Mouse (Mus musculus): ENCODE data around the gene Urod. TPM values are rescaled to one million over a fixed set of nuclear protein-coding genes. Genes with fewer than 3 reads are reported as not detected.

Gene Urod
- polyA plus RNA-seq (2017; shearing (Covaris generic)) = 10 to 100 TPM; 72.8 to 88.2 TPM

- peak; percentile 88 for ATAC-seq
Observed at GRCm38 (mm10) chr4:116993672-116994621, at the start of gene Urod. TSS of gene Urod (minus strand) at chr4:116994413.

- ATAC-seq = no peak
Observed at GRCm38 (mm10) chr4:117041283-117041721, 47.1 kb upstream of the Urod start.

GRCm38 (mm10) chr4:117040791-117041190, 46.6 kb upstream of the Urod start:
- no peak for ATAC-seq

DNA sequence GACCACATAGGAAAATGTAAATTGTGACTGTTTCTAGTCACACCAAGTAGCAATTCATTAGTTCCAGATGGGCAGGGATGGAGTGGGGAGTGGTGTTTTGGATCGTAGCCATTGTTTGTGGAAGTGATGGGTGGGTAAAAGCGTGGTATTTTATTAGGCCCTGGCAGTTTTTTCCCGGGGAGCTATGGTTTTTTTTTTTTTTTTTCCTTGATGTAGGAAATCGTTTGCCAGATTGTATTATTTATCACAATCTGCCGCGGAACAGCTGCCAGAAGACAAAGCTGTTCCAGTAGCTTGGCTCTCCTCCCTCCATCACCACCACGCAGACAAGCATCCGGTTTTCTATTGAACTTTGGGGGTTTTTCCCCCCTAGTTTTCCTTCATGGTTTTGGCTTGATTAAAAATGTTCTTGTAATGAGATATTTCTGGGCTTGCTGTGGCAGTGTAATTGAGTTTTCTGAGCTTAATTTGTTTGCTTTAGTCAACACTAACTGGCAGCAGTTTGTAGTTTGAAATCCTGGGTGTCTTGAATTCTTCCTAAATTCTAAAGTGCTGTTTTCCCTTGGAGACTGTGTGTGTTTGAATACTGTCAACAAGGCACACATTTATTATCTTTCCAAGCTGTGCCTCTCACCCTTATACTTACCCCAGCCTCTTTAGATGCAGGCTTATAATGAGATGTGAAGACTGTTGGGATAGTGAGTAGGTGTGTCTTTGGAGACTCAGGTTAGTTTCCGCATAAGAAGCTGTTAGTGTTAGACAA, 45.9 kb upstream of the Urod start:
- ATAC-seq = no peak

DNA sequence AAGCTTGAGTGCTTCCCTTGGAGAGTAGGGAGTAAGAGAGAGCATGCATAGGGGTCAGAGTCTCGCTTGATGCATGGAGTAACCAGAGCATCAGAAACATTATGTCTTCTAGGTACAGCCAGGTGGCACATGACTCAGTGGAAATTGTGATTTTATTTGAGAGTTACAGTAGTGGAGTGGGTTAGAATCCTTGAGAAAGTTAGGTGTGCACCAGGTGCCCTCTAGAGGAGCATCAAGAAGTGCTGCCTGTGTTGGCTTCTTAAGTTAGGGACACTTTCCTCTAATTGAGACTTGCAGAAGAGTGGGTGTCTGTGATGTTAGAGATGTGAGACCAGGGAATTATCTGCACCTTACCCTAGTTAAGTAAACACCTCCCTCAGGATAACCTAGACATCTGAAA, 36.9 kb upstream of the Urod start:
- ATAC-seq = no peak

DNA sequence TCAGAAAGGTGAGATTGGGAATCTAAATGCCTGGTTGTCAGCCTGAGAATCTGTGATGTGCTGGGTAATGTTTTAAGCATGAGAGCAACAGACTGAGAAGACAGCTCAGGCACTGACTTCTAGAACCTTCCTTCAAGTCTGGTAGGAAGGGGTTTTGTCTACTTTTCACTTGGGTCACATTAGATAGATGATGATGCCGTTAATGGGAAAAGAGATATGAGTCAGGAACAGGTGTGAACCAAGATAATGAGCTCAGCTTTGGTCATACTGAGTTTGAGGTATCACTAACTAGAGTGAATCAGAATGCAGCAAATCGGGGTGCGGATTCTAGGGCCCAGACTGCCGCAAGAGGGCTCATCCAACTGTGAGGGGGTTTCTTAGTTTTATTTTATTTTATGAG, 29.3 kb upstream of the Urod start:
- ATAC-seq = no peak

- peak; percentile 97 for ATAC-seq
Observed at GRCm38 (mm10) chr4:117019206-117020134, 25.3 kb upstream of the Urod start, which contains the start of gene Eif2b3. TSS of gene Eif2b3 (plus strand) at chr4:117019402.

GRCm38 (mm10) chr4:117018327-117018726, 24.1 kb upstream of the Urod start:
- ATAC-seq = no peak

- no peak for ATAC-seq
Observed at GRCm38 (mm10) chr4:117017738-117018137, 23.5 kb upstream of the Urod start.

DNA sequence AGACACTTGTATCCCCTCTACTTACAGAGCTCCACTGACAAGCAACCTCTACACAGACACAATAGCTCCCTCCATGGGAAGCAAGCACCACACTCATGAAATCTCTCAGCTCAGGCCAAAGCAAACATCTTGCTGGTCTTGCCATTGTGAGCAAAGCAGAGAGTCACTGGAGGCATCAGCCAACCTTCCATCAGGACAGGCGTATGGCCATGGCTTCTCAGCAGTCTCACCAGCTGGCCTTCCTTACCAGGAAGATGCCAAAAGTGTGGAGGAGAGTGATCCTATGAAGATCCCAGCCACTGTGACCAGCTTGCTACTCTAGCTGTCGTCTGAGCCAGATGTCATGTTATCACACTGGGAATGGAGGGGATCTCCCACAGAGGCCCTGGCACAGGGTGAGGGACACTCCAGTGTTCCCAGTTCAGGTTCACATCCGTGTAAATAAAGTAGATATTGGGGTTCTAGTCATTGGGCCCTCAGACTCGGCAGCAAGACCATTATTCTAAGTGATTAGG, 20.7 kb upstream of the Urod start:
- no peak for ATAC-seq

- no peak for ATAC-seq
Observed at GRCm38 (mm10) chr4:117013596-117013995, 19.4 kb upstream of the Urod start.

GRCm38 (mm10) chr4:117010231-117010630, 16.0 kb upstream of the Urod start:
- no peak for ATAC-seq

GRCm38 (mm10) chr4:117007058-117007457, 12.8 kb upstream of the Urod start:
- no peak for ATAC-seq

DNA sequence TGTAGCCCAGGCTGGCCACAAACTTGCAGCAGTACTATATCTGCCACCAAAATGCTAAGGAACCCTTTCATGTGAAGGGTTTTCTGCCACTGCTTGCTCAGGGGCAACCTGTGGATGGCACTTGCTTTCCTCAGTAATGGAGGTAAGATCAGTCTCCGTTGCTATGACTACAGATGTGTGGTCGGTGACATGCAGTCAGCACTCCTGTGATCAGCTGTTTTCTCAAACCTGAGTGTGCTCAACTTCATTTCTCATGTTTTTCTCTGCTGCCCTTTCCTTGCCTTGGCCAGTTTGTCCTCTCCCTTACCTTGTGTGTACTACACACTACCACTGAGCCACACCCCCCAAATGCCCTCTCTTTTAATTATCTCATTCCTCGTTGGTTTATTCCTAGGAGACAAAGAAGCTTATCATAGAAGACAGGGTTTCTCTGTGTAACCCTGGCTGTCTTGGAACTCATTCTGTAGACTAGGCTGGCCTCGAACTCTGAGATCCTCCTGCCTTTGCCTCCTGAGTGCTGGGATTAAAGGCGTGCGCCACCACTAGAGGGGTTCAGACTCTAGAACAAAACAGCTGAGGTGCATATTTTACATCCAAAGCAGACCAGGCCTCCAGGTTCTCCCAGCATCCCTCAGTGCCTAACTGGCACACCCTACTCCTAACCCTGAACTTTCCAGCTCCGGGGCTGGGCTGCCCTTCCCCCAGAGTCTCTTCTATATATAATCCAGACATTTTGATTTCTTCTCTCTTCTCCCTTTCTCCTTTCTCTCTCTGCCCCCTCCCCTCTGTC, 11.6 kb upstream of the Urod start:
- no peak for ATAC-seq

- ATAC-seq = no peak
Observed at GRCm38 (mm10) chr4:117004649-117005048, 10.4 kb upstream of the Urod start.

DNA sequence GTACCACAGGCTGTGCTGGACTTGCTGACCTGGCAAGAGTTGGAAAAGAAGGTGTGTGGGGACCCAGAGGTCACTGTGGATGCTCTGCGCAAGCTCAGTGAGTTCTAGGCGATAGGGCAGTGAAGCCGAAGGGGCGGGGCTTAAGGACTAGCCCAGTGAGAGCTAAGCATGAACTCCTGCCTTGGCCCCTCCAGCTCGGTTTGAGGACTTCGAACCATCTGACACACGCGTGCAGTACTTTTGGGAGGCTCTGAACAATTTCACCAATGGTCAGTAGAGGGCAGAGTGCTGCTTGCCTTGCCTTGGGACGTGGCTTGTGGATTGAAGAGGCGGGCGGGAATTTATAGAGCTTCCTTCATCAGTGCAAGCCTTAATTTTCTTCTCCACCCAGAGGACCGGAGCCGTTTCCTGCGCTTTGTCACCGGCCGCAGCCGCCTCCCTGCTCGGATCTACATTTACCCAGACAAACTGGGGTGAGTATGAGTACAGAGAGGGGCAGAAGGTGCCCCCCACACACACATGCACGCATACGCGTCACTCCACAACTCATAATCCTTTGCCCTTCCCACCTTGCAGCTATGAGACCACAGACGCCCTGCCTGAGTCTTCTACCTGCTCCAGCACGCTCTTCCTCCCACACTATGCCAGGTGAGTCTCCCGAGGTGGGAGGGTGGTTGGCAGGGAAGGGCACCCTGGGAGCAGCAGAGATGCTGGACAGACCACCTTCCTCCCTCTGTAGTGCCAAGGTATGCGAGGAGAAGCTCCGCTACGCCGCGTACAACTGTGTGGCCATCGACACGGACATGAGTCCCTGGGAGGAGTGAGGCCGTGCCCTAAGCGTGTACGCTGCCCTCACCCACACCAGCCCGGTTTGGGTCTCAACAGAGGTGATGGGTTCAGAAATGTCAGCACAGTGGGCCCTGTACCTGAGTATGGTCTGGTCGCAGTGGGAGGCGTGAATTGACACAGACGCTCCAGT, 8.6 kb upstream of the Urod start:
- ATAC-seq = no peak

DNA sequence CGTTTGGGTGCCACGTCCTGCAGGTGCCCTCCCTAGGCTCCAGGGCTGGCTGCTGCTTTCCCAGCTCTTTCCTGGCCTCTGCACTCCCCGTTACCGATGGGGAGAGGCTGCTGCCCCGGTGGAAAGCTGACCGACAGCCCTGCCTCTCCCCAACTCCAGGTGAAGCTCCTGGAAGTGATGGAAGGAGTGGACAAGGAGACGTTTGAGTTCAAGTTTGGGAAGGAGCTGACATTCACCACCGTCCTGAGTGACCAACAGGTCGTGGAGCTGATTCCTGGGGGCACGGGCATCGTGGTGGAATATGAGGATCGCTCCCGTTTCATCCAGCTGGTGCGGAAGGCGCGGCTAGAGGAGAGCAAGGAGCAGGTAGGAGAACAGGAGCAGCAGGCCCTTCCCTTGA, 7.7 kb upstream of the Urod start:
- ATAC-seq = no peak

DNA sequence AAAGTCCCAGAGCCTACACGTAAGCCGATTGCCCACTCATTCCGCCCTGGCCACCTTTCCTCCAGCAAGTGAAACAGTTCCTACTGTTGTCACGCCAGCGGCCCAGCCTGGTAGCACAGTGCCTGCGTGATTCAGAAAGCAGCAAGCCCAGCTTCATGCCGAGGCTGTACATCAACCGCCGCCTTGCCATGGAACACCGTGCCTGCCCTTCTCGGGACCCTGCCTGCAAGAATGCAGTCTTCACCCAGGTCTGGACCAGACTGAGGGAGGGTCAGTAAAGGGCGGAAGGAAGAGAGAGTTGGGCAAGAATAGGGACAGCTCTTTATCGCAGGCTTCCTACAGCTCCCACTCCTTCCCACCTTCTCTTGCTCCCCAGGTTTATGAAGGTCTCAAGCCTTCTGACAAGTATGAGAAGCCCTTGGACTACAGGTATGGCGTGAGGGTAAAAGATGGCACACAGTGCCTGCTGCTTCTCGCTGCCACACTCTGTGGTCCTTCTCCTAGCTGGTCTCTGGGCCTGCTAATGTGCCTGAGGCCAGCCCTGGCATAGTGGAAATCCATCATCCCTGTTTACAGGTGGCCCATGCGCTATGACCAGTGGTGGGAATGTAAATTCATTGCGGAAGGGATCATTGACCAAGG, 5.4 kb upstream of the Urod start:
- no peak for ATAC-seq

DNA sequence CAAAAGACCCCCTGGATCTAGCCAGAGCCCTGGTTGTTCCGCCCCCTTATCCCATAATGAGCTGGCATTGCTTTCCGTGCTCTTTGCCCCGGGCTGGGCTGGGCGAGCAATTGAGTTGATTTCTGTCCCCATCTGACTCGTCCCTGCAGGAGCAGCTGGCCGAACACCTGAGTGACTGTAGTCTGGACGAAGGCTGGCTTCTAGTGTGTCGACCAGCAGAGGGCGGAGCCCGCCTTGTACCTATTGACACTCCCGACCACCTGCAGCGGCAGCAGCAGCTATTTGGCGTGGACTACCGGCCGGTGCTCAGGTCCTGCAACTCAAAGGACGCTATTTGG, 1.6 kb upstream of the Urod start:
- ATAC-seq = no peak
